Mouse (Mus musculus): Measurements from ENCODE around the gene Lzts2.

Lzts2 gene

DNA sequence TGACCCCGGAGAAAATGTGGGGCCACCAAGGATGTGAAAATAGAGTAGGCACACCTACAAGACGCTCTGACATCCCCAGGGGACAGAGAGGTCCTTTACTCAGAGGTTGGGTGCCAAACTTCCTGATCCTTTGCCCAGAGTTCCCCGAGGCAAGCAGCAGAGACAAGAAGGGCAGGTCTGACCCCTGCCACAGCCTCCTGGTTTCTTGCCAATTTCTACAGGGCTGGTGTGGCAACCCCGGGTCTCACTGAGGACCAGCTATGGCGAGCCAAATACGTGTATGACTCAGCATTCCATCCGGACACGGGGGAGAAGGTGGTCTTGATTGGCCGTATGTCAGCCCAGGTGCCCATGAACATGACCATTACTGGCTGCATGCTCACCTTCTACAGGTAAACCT lies 35.3 kb downstream of the Lzts2 start:
- DNase-seq (ENCODE audit: low read depth, low spot score): no peak

- DNase-seq (ENCODE audit: low read depth, low spot score): no peak
Measured at GRCm38 (mm10) chr19:45053451-45053850, 39.2 kb downstream of the Lzts2 start.

DNA sequence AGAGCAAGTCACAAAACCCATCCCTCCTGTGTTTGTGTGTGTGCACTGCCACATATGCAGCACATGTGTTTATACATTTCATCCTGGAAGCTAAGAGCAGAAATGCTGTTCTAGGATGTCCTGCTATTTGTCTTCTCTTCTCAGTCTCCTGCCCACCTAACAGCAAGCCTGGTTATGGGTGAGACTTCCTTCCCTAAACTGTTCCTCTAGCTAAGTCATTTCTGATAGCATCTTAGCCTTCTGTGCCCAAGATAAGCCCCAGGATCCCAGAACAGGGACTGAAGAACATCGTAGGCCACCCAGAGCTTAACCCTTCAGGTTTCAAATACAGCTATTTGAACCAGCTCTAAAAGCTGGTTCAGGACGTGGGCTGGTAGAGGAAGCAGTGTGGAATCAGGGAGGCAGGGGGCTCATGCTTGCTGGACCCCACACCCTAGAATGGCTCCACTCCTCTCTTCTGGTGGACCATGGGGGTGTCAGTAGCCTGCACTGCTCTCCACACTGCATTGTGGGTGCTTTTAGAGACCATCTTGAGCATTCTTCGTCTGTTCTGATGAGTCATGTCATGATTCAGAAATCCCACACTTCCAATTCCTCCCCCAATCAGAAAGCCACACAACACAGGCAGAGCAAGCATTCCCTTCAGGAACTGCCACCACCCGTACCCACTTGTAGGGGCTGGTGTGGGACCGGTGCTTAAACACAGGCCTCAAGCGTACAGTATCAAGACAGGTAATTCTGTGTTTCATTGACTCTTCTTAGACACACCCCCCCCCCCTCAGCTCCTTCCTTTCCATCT lies 40.9 kb downstream of the Lzts2 start:
- no peak for DNase-seq (ENCODE audit: low read depth, low spot score)

DNA sequence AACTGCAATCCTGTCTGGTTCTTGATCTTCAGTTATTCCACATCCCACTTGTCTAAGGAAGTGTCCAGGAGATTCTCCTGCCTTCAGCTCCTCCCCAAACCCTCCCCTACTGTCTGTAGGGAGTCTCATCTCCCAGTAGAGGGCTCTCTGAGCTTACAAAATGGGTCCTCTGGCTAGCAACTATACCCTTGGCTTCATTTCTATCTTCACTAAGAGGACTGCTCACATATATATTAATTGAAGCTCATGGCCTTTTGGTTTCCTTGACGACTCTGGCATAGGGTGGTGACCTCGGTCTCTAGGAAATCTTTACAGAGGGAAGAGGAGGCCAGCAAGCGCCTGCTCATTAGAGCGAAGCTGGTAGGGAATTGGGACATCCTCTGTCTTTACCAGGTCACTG lies 42.1 kb downstream of the Lzts2 start:
- no peak for DNase-seq (ENCODE audit: low read depth, low spot score)

GRCm38 (mm10) chr19:45056908-45057698 lies 42.9 kb downstream of the Lzts2 start:
- no peak for DNase-seq (ENCODE audit: low read depth, low spot score)

DNA sequence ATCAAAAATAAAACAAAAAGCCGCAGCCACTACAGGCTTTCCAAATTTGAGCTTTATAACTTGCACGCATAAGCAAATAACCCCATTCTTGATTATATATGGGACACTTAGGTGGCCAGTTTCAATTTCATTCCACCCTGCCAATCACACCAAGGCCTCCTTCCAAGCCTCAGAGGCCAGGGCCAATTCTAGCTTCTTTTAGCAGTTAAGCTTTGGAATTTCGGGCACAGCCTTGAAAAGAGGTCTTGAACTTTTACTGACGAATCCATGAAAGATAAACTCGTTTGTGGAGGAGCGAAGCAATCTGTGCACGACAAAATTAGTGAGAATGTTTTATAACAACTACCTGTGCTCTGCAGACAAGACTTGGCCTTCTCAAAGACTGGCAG lies 43.5 kb downstream of the Lzts2 start:
- no peak for DNase-seq (ENCODE audit: low read depth, low spot score)

GRCm38 (mm10) chr19:45058113-45058839 lies 44.1 kb downstream of the Lzts2 start:
- DNase-seq (ENCODE audit: low read depth, low spot score): peak; percentile 92

- DNase-seq (ENCODE audit: low read depth, low spot score): no peak
Measured at GRCm38 (mm10) chr19:45058841-45059240, 44.6 kb downstream of the Lzts2 start.

GRCm38 (mm10) chr19:45063565-45064292 lies 49.5 kb downstream of the Lzts2 start:
- DNase-seq (ENCODE audit: low read depth, low spot score): no peak

DNA sequence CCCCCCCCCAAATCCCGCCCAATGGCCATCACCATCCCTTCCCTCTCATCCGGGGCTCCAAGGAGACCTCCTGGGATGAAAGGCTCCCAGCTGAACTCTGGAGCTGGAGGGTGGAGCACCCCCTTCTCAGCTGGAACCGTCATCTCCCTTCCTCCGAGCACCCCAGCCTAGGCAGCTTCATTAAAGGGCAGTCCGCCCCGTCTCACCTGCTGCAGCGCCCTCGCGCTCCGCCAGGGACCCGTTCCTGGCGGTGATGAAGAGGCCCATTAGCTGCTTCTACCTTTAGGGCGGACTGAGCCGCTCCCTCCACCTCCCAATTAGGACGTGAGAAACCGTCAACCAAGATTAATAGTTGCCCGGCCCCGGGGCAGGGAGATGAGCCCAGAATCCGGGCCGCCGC lies 51.0 kb downstream of the Lzts2 start:
- DNase-seq (ENCODE audit: low read depth, low spot score): no peak

GRCm38 (mm10) chr19:45067170-45067569 lies 53.0 kb downstream of the Lzts2 start:
- no peak for DNase-seq (ENCODE audit: low read depth, low spot score)

DNA sequence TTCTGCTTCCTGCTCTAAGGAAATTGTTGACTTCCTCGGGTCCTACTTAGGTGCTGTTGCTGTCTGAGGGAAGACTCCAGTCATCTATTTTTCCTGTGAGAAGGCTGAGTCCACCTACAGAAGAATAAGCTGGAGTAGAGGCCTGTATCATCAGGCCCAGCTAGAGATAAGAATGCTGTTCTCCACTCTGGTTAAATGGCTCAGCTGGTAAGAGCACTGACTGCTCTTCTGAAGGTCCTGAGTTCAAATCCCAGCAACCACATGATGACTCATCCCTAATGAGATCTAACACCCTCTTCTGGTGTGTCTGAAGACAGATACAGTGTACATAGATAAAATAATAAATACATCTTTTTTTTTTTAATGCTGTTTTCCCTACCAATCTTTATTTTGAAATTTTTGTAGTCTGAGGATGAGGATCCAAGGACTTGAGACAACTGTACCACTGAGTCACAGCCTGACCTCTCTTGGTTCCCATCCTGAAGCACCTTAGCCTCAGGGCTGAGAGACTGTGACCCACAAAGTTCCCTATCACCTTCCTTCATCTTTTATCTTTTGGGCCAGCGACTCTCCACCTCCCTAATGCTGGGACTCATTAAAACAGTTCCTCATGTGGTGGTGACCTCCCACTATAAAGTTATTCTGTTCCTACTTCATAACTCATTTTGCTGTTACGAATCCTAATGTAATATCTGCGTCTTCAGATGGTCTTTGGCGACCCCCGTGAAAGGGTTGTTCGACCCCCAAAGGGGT lies 53.7 kb downstream of the Lzts2 start:
- no peak for DNase-seq (ENCODE audit: low read depth, low spot score)

DNA sequence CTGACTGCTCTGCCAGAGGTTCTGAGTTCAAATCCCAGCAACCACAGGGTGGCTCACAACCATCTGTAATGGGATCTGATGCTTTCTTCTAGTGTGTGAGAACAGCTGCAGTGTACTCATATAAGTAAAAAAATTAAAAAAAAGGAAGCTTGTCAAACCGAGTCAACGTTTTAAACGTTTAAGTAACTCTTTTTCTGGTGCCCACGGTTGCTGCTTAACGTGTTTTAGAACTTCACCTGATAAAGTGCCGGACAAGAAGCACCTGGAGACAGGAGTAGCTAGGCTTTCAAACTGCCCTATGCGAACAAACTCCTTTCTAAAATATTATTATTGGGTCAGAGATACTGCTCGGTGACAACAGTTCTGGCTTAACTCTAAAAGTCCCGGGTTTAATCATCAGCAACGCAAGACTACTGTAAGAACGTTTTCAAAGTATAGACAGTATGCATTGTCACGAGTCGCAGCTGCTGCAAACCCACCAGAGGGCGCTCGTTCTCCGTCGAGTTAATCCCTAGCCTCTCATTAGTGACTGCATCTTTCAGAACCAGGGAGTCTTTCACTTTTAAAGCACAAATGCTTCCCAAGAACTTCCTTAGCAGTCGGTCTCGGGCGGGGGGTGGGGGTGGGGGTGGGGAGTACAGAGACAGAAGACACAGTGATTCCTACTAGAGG lies 59.8 kb downstream of the Lzts2 start:
- no peak for DNase-seq (ENCODE audit: low read depth, low spot score)

- peak; percentile 85 for DNase-seq (ENCODE audit: low read depth, low spot score)
Measured at GRCm38 (mm10) chr19:45074580-45075322, 60.5 kb downstream of the Lzts2 start, which contains the start of gene Kazald1. TSS of gene Kazald1 (plus strand) at chr19:45075241.

- no peak for DNase-seq (ENCODE audit: low read depth, low spot score)
Measured at GRCm38 (mm10) chr19:45075323-45076035, 61.3 kb downstream of the Lzts2 start.

DNA sequence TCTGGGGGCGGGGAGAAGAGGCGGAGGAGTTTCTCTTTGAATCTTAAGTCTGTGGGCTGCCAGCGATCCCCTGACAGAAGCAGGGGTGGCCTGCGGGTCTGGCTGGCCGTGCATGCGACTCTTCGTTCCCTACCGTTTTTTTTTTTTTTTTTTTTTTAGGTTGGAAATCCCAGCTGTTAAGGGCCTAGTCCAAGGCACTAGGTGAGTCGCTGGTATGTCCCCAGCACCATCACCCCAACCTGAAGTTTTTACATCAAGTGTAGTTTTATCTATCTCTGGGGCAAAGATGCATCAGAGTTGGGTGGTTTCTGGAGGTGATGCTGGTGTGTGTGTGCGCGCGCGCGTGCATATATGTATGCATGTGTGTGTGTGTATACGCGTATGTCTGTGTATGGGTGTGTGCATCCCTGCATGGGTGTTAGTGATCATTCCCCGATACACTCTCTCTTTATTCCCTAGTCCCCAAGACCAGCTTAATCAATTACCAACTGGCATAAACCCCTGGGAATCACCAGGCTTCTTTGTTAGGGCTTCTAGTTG lies 61.9 kb downstream of the Lzts2 start:
- no peak for DNase-seq (ENCODE audit: low read depth, low spot score)
